Mouse (Mus musculus) stomach, postnatal 0 days (tissue): Measurements from ENCODE around the gene Lrg1. TPM values are rescaled to one million over a fixed set of nuclear protein-coding genes. Genes with fewer than 3 reads are reported as not detected.

Experiments used
- ATAC-seq: fragments of 200-750 bp; cut with Nextera tagmentation; 2 replicates; pipeline ENCODE4 v1.8.0; 2017; ENCODE audit not compliant: low FRiP score, low TSS enrichment
- DNase-seq: peaks from one replicate; pipeline ENCODE4 v3.0.0-alpha.2; 2016; ENCODE audit warnings: low spot score
- H3K27ac ChIP-seq: fragments of 300-500 bp; sonication (generic); replicated peaks from 2 replicates; pipeline ENCODE4 v1.5.1; 2014; ENCODE audit warnings: mild to moderate bottlenecking, control low read depth
- H3K27me3 ChIP-seq: fragments of 300-500 bp; sonication (generic); 2 replicates; pipeline ENCODE4 v1.6.1; 2014; ENCODE audit warnings: low read length; ENCODE audit not compliant: control insufficient read depth, insufficient read depth
- H3K36me3 ChIP-seq: fragments of 300-500 bp; sonication (generic); 2 replicates; pipeline ENCODE4 v1.6.1; 2014; ENCODE audit warnings: low read length, mixed read lengths; ENCODE audit not compliant: control insufficient read depth, insufficient read depth
- H3K4me1 ChIP-seq: fragments of 300-500 bp; sonication (generic); replicated peaks from 2 replicates; pipeline ENCODE4 v1.6.1; 2014; ENCODE audit warnings: antibody characterized with exemption; ENCODE audit not compliant: control insufficient read depth, insufficient read depth
- H3K4me2 ChIP-seq: fragments of 300-500 bp; sonication (generic); replicated peaks from 2 replicates; pipeline ENCODE4 v1.6.1; 2014; ENCODE audit warnings: low read depth, mild to moderate bottlenecking, control low read depth, moderate library complexity
- H3K4me3 ChIP-seq: fragments of 300-500 bp; sonication (generic); 2 replicates; pipeline ENCODE4 v1.5.1; 2014; ENCODE audit warnings: low read depth, low read length, control low read depth
- H3K9ac ChIP-seq: fragments of 300-500 bp; sonication (generic); 2 replicates; pipeline ENCODE4 v1.6.1; 2014; ENCODE audit warnings: mild to moderate bottlenecking, low read length, control low read depth, mixed read lengths
- H3K9me3 ChIP-seq: fragments of 300-500 bp; sonication (generic); 2 replicates; pipeline ENCODE4 v1.6.1; 2016; ENCODE audit warnings: low read length; ENCODE audit not compliant: control insufficient read depth
- CTCF ChIP-seq: IDR thresholded peaks from 2 replicates; pipeline ENCODE4 v1.5.1; 2016; ENCODE audit warnings: antibody characterized with exemption, low read depth, mild to moderate bottlenecking, moderate library complexity
- EP300 ChIP-seq: optimal IDR thresholded peaks from 2 replicates; pipeline ENCODE3; 2016; ENCODE audit warnings: antibody characterized with exemption
- WGBS: fragments of 180-500 bp; shearing (Covaris S2); extraction: QIAGEN DNeasy Blood & Tissue Kit; methylation state at CpG from one replicate; pipeline ENCODE4 v1.1.7; 2014; 5-methylcytosine and 5-hydroxymethylcytosine counted together
- polyA plus RNA-seq: library from polyadenylated mRNA; unstranded; fragments of >200 nt; fragmentation: Nextera tagmentation; extraction: Ambion mirVana; gene quantifications from 2 replicates; pipeline ENCODE4 v1.2.1, GENCODE M21; 2015

Gene Lrg1
- polyA plus RNA-seq, 1 experiment from 2014 or later = 1.2 TPM

DNA sequence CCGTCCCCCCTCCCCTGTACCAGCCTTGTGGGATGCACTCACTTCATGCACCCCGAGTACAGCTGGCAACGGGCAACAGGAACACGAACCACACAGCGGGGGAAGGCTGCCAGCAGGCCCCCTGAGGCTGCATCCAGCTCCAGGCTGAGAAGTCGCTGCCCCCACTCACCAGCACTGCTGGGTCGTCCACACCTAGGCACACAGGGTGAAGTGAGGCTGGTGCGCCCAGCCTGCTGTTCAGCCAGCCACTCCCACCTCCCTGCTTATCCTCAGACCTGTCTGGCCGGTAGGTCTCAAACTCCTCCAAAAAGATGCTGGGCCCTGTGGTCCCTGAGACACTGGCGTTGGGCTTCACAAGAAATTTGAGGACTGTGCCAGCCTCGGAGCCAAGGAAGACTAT, 4.4 kb upstream of the Lrg1 start:
- 63% methylated on average over 11 of the region's 11 CpGs for WGBS
- Histone ChIP-seq H3K9ac (no peak overlapping the region), H3K9me3 (0 out of 2 replicates have a peak, but pooled peaks cover 3% of the 10 kb centered on the region), H3K27me3 (no peaks in the 10 kb centered on the region), H3K4me3 (no peak overlapping the region), H3K36me3 (no peaks in the 10 kb centered on the region), H3K27ac (no peak overlapping the region), H3K4me2 (no peak overlapping the region), H3K4me1 (no peaks in the 10 kb centered on the region)
- DNase-seq (no peak), ATAC-seq (no peak)
- TF ChIP-seq CTCF = no peak
- no peak for TF ChIP-seq EP300

DNA sequence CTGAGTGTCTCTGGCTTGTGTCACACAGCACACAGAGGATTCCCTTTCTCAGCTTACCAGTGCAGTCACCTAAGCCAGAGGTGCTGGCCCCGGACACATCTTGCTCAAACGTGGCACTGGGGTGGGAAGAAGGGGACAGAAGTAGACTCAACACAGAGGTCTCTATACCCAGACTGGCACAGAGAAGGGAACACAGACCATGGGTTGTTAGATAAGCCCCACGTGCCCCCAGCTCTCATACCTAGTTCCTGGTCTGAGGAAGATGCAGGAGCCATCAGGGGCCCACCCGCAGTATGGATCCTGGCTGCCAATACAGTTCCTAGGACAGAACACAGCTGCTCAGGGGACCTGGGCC, 3.5 kb upstream of the Lrg1 start:
- Histone ChIP-seq H3K9ac (no peak overlapping the region), H3K4me3 (no peak overlapping the region), H3K27me3 (no peaks in the 10 kb centered on the region), H3K4me1 (no peaks in the 10 kb centered on the region), H3K36me3 (no peaks in the 10 kb centered on the region), H3K9me3 (0 out of 2 replicates have a peak, but pooled peaks cover 3% of the 10 kb centered on the region), H3K27ac (no peak overlapping the region), H3K4me2 (no peak overlapping the region)
- TF ChIP-seq CTCF (no peak), EP300 (no peak)
- 92% methylated on average over 4 of the region's 4 CpGs for WGBS
- ATAC-seq (0 out of 2 replicates have a peak, but pooled peaks have one; percentile 1), DNase-seq (no peak)

DNA sequence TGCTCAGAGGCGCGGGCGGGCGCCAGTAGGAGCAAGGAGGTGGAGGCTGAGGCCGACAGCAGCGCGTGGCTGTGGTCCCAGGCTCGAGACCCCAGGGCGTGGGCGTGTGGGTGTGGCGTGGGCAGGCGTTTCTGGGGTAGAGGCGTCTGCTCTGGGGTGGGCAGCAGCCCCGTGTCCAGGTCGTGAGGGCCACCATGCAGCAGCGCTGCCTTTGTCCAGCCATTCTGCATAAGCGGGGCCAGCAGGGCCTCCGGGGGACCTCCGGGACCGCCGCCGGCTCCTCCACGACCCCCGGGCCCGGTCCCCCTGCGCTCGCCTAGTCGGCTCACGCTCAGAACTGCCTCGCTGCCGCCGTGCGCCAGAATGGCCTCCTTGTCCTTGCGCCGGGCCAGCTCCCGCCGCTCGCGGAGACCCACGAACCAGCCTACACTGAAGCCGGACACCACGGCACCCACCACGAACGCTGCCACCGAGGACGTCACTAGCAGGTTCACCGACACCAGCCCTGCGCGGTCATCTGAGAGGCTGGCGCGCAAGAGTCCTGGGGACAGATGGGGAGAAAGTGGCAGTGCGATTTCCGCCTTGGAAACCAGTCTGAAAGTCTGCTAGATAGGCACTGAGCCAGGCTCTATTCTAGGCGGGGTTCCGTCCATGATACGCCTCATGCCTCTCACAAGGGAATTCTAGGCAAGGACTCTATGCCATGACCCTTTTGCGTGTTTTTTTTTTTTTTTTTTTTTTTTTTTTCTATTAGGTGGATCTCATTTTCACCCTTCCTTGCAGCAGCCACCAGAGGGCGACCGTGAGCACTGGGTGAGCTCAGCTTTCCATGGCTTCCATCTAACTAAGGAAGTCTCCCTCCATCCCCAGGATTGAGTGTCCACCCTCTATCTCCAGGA, 2.8 kb upstream of the Lrg1 start:
- peak overlapping the region; percentile 54 for H3K9ac ChIP-seq
- ATAC-seq = peak; percentile 35
- 17% methylated on average over 47 of the region's 59 CpGs for WGBS
- H3K27me3 ChIP-seq = peaks cover 4% of the 10 kb centered on the region; the same call in 1 of the 2 replicates
- peak; percentile 82 for DNase-seq
- H3K36me3 ChIP-seq = no peaks in the 10 kb centered on the region
- no peak for TF ChIP-seq EP300
- TF ChIP-seq CTCF = peak; percentile 79
- peak overlapping the region; percentile 40 for H3K4me3 ChIP-seq
- 0 out of 2 replicates have a peak, but pooled peaks cover 3% of the 10 kb centered on the region for H3K9me3 ChIP-seq
- no peak overlapping the region for H3K27ac ChIP-seq
- no peaks in the 10 kb centered on the region for H3K4me1 ChIP-seq
- peak overlapping the region; percentile 85 for H3K4me2 ChIP-seq

DNA sequence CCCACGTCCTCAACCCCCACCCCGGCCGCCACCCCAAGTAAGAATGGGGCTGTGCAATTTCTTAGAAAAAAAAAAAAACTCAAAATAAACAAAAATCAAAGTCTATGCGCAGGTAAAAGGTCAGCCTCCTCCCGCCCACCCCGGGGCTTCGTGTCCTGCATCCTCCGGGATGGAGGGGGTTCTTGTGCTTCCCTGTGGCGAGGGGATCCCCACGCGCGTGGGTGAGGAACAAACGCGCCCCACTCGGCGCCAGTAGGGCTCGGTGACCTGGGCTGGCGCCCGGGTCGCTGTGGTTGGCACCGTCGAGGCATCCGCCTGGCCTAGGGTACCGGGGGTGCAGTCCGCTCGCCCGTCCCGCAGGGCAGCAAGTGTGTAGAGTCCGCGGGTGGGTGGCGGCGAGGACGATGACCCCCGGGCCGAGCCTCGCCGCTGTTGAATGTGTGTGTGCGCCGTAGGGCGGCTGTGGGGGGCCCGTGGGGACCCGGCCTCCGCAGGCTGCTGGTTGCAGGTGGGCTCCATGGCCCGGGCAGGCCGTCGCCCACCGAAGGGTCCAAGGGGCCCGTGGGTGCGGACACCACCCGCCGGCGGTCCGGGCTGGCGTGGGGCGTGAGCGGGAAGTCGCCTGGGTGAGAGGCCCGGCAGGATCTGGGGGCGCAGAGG, 2.0 kb upstream of the Lrg1 start:
- H3K4me2 ChIP-seq = peak overlapping the region; percentile 85
- 0 out of 2 replicates have a peak, but pooled peaks cover 3% of the 10 kb centered on the region for H3K9me3 ChIP-seq
- ATAC-seq (0 out of 2 replicates have a peak, but pooled peaks have one; percentile 6), DNase-seq (no peak)
- TF ChIP-seq CTCF (no peak), EP300 (no peak)
- H3K27me3 ChIP-seq = peaks cover 4% of the 10 kb centered on the region; the same call in 1 of the 2 replicates
- H3K36me3 ChIP-seq = no peaks in the 10 kb centered on the region
- H3K4me1 ChIP-seq = no peaks in the 10 kb centered on the region
- peak overlapping the region; percentile 54; the same call in 1 of the 2 replicates for H3K9ac ChIP-seq
- 42% methylated on average over 44 of the region's 59 CpGs for WGBS
- H3K4me3 ChIP-seq = peak overlapping the region; percentile 40
- no peak overlapping the region for H3K27ac ChIP-seq

DNA sequence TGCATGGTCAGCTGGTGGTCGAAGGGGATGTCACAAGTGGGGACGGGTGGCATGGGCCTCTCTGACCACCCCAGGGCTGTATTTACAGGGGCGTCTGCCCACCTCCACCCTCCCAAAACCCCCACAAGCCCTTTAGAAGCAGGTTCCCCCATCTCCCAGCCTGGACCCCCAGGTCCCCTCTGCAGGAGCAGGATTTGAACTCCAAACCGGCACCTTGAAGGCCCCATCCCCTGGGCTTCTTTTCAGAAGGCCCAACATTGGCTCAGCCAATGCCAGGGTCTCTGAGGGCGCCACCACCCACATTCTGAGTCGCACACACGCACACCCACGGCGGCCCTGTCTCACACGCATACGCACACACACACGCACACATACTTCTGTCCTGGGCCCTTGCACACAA, 1.4 kb upstream of the Lrg1 start:
- TF ChIP-seq CTCF (no peak), EP300 (no peak)
- DNase-seq (no peak), ATAC-seq (no peak)
- peaks cover 4% of the 10 kb centered on the region; the same call in 1 of the 2 replicates for H3K27me3 ChIP-seq
- H3K9me3 ChIP-seq = 0 out of 2 replicates have a peak, but pooled peaks cover 3% of the 10 kb centered on the region
- H3K4me2 ChIP-seq = no peak overlapping the region
- H3K9ac ChIP-seq = no peak overlapping the region
- no peak overlapping the region for H3K27ac ChIP-seq
- no peak overlapping the region for H3K4me3 ChIP-seq
- H3K4me1 ChIP-seq = no peaks in the 10 kb centered on the region
- WGBS = 93% methylated on average over 12 of the region's 12 CpGs
- no peaks in the 10 kb centered on the region for H3K36me3 ChIP-seq
